Mouse (Mus musculus) c-Kit-positive CD71-negative TER-119-negative erythroid progenitor cells, embryonic 14.5 days (primary cell): ENCODE results near the gene Gm6217.
"Not testable (repeated sequence)": the region's sequence is repeated elsewhere in the genome, so short reads cannot be mapped to it uniquely, and the experiment has no call there.

Source experiments
- DNase-seq: peaks from one replicate; pipeline ENCODE4 v3.0.0-alpha.2; 2013; ENCODE audit warnings: low read depth

The Gm6217 gene

DNA sequence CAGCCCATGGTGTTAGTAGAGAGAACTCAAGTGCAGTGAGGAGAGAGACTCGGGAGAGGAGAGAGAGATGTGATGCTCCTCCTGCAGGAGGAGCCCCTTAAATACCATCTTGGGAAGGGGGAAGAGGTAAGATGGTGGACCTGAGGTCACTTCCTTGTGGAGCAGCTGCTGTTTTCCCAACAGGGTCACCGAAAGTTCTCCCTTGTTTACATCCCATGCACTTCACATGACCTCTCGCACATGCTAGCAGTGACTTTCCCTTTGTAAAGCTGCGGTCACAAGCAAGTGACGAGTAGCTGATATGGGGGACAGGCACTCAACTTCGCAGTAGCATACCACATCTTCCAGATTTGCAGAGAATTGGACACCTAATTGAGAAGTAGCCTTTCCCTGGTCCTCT is at the start of gene Gm6217:
Gene Gm6217, minus strand, starts transcription at position 74 of the 400 bp plus-strand sequence.
- DNase-seq, result not testable (repeated sequence)

DNA sequence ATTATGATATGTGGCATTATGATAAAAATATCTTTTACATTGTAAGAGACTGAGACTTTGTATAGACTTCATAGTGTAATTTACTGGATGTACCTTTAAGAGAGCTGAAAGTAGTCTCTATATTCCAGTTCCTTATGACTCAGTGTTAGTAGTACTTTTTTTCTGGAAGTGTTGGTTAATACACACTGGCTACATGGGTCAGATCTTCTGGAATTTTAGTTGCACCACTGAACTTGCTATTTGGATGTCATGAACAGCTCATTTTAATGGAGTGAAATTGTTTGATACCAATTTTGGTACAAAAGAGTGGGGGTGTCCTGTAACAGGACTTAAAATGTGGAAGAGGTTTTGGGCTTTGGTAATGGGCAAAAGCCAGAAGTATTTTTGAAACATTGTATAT is 46.6 kb upstream of the Gm6217 start:
- no peak for DNase-seq

DNA sequence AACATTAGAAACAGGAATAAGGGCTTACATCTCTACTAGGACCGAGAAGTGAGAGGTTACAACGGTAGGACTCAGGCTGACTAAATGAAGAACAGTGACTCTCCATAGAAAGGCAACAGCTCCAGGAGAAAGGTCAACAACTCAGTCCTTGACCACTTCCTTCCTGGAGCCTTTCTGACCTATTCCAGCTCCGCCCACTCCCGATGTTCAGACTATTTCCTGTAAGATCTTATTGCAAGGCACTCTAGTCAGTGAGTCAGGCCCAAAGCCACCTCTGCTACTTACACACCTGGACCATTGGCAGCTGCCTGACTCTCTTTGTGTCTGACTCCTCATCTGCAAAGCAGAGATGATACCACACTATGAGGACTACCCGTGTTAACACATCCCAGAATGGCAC is 44.6 kb upstream of the Gm6217 start:
- no peak for DNase-seq

DNA sequence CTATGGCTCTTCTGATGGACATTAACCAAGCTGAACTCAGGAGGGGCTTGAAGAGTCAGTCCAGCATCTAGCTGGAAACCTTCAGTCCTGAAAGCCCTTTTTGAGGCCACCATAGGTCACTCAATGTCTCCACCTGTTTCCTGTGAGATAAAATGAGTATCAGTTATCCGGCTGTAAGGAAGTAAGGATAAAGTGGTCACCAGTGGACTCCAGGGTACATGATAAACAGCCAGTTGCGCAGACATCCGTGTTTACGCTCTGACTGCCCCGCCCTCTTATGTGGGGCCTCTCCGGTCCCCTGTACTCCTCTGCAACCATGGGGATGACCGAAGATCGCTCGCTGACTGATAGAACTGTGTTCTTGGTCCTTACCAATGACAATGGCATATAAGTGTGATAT is 43.1 kb upstream of the Gm6217 start:
- no peak for DNase-seq

DNA sequence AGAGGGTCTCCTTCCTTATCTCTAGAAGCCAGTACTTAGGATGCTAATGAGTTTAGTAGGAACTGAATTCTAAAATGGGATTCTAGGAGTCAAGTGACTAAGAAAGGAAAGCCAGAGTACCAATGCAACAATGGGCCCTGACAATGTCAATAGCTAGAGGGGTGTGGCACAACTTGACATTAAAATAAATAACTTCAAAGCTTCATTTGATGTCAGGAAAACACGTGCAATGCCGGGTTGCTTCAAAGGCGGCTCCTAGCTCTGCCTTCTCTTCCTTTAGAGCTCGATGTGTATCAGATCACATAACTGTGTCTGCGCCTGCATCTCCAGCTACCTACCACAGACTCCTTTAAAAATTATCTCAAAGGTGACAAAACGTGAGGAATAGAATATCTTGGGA is 42.7 kb upstream of the Gm6217 start:
- no peak for DNase-seq

DNA sequence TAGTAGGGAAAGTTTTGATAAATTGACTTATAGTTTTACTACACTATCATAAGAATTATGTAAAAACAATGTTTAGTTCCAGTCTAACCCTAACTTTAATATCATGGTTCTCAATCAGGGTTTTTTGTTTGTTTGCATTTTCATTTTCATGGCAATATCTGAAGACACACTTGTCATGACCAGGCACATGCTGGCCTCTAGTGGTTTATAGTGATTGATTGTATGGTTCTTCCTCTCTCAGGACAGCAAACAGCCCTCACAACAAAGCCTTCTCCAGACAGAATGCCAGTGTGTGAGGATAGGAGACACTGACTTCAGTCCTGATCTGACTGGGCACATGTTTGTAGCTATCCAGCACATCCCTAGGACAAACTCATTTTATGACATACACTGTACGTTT is 42.0 kb upstream of the Gm6217 start:
- no peak for DNase-seq

DNA sequence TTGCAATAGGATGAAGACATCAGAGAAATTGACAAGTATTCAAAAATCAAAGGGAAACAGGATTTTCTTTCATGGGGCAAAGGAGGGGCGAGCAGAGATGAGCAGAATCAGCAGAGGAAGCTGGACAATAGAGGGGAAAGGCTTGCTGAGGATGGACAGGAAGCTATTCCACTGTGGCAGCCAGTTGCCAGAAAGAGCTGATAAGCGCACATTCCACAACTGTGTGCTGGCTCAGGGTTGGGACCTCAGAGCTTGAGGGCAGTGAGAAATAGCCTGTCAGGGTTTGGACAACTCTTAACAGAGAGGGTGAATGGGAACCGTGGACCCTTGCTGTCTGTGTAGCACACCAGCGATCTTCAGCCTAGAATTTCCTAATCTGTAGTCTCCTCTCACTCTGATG is 40.8 kb upstream of the Gm6217 start:
- DNase-seq, result no peak

DNA sequence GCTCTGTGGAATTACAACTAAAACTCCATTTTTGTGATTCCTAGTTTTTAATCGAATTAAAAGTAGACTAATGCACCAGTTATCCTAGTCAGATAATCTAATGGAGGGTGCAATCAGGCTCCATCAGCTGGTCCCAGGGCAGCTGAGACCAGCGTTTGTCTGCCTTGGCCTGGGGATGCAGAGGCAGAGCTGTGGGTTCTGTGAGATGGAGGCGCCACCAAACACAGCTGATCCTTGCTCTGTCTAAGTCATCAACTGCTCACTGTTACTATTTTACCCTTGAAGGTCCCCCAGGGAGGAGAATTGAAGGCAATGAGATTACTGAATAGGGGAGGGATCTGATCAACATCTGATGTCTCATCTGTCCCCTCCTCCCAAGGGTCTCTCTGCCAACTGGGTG is 35.2 kb upstream of the Gm6217 start:
- DNase-seq, result no peak

DNA sequence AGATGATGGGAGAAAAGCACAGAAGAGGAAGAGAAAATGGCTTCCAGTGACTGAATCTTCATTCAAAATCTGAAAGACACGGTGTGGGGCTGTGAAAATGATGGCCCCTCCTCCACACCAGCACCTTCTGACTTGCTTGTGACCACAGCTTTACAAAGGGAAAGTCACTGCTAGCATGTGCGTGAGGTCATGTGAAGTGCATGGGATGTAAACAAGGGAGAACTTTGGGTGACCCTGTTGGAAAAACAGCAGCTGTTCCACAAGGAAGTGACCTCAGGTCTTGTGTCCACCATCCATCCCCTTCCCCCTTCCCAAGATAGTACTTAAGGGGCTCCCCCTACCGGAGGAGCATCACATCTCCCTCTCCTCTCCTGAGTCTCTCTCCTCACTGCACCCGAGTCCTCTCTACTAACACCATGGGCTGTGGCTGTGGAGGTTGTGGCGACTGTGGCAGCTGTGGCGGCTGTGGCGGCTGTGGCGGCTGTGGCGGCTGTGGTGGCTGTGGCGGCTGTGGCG is 28.7 kb upstream of the Gm6217 start, which contains the start of gene Gm47955:
Gene Gm47955, plus strand, starts transcription at position 417 of the 516 bp plus-strand sequence.
- DNase-seq, result no peak

DNA sequence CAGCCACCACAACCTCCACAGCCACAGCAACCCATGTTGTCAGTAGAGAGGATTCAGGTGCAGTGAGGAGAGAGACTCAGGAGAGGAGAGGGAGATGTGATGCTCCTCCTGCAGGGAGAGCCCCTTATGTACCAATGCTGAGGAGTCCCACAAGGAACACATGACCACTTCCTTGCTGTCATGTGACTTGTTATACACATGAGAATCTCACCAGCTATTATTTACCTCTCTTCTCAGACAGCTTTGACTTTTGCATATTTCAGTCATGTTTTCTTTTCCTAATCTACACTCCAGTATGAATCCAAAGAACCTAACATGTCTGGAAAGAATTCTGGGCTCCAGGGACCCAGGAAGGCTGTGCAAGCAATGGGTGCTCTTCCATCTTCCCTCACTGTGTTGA is 24.7 kb upstream of the Gm6217 start, which contains the start of gene Gm7544:
Gene Gm7544, minus strand, starts transcription at position 101 of the 400 bp plus-strand sequence.
- not testable (repeated sequence) for DNase-seq

DNA sequence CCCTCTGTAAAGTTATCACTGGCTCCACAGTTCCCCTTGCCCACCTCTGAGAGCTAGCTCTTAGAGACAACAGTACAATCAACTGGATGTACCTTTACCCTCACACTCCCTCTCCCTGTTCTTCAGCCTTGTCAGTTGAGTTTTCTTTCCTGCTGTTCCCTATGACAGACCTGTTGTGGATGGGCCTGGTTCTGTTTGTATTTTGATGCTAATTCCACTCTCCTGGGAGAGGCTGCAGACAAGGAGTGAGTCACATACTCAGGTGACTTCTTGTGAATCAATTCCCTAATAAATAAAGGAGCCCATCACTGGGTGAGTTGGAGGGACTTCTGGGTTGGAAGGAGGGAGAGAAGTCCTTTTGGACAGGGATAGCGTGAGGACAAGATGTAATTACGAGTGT is 17.4 kb upstream of the Gm6217 start:
- DNase-seq, result no peak

DNA sequence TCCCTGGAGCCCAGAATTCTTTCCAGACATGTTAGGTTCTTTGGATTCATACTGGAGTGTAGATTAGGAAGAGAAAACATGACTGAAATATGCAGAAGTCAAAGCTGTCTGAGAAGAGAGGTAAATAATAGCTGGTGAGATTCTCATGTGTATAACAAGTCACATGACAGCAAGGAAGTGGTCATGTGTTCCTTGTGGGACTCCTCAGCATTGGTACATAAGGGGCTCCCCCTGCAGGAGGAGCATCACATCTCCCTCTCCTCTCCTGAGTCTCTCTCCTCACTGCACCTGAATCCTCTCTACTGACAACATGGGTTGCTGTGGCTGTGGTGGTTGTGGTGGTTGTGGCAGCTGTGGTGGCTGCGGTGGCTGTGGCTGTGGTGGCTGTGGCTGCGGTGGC is 14.8 kb upstream of the Gm6217 start:
- DNase-seq, result not testable (repeated sequence)

DNA sequence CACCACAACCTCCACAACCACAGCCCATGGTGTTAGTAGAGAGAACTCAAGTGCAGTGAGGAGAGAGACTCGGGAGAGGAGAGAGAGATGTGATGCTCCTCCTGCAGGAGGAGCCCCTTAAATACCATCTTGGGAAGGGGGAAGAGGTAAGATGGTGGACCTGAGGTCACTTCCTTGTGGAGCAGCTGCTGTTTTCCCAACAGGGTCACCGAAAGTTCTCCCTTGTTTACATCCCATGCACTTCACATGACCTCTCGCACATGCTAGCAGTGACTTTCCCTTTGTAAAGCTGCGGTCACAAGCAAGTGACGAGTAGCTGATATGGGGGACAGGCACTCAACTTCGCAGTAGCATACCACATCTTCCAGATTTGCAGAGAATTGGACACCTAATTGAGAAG is 12.1 kb upstream of the Gm6217 start, which contains the start of gene A030003K21Rik:
Gene A030003K21Rik, minus strand, starts transcription at position 94 of the 400 bp plus-strand sequence.
- not testable (repeated sequence) for DNase-seq

DNA sequence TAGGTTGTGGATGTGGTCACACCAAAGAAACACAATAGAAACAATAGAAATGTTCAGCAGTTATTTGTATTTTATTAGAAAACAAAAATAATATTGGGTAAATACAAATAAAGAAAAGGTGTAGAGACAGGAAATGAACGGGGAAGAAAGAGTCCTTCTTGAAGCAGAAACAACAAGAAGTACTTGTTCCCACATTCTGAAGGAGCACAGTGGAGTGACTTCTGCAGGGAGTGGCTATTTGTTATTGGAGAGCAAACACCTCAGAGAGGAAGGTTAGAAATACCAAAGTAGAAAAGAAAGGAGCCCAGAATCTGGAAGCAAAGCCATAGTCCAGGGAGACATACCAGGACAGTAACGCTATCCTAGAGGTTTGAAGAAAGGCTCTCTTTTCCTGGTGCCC is 11.3 kb upstream of the Gm6217 start:
- not testable (repeated sequence) for DNase-seq

DNA sequence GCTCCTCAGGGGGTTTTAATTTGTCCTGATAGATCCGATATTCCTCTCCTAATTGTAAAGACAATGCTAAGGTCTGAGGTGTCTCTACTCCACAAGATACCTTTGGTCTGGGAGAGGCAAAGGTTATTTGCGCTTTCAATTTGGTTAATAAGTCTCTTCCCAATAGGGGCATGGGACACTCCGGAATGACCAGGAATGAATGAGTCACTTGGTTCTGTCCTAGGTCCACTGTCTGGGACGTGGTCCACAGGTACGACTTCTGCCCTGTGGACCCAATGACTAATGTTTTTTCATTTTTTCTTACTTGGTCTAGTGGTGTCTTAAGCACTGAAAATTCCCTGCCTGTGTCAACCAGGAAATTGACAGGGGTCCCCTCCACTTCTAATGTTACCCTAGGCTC is 7.5 kb upstream of the Gm6217 start:
- DNase-seq, result no peak

DNA sequence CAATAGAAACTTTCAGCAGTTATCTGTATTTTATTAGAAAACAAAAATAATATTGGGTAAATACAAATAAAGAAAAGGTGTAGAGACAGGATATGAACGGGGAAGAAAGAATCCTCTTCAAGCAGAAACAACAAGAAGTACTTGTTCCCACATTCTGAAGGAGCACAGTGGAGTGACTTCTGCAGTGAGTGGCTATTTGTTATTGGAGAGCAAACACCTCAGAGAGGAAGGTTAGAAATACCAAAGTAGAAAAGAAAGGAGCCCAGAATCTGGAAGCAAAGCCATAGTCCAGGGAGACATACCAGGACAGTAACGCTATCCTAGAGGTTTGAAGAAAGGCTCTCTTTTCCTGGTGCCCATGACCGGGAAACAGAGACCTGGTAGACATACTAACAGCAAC is 641 bp downstream of the Gm6217 start:
- not testable (repeated sequence) for DNase-seq

DNA sequence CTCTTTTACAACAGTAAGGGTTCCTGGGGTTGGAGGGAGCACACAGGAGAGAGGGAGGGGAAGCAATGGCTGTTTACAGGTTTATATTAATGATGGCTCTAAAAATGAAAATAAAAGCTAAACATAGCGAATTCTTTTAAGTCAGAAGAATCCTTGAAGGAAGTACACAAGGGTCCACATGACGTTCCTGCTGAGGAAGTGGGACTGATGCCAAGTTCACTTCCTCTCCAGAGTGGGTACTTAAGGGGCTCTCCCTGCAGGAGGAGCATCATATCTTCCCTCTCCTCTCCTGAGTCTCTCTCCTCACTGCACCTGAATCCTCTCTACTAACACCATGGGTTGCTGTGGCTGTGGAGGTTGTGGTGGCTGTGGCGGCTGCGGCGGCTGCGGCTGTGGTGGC is 6.5 kb downstream of the Gm6217 start, which contains the start of gene A030014E15Rik:
Gene A030014E15Rik, plus strand, starts transcription at position 268 of the 400 bp plus-strand sequence.
- no peak for DNase-seq

DNA sequence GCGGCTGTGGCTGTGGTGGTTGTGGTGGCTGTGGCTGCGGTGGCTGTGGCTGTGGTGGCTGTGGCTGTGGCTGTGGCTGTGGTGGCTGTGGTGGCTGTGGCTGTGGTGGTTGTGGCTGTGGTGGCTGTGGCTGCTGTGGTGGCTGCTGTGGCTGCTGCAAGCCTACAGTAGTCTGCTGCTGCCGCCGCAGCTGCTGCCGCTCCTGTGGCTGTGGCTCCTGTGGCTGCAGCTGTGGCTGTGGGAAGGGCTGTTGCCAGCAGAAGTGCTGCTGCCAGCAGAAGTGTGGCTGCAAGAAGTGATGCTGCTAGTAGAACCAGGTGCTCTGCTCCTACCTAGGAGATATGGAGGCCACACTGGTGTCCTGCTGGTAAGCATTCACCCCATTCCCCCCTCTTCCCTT is 17.8 kb downstream of the Gm6217 start:
- not testable (repeated sequence) for DNase-seq

DNA sequence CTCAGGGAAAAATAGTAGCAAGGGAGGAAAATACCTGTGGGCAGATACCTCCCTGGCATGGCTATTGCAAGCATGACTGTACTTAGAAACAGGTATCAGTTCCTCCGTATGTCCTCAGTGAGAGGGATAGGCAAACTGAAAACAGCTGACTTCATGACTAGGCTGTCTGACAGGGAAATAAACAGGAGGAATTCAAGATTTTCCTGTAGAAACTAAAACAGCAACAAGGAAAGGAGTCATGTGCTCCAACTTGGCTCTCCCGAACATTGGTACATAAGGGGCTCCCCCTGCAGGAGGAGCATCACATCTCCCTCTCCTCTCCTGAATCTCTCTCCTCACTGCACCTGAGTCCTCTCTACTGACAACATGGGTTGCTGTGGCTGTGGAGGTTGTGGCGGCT is 18.2 kb downstream of the Gm6217 start, which contains the start of gene A030005L19Rik:
Gene A030005L19Rik, plus strand, starts transcription at position 301 of the 400 bp plus-strand sequence.
- DNase-seq, result no peak

DNA sequence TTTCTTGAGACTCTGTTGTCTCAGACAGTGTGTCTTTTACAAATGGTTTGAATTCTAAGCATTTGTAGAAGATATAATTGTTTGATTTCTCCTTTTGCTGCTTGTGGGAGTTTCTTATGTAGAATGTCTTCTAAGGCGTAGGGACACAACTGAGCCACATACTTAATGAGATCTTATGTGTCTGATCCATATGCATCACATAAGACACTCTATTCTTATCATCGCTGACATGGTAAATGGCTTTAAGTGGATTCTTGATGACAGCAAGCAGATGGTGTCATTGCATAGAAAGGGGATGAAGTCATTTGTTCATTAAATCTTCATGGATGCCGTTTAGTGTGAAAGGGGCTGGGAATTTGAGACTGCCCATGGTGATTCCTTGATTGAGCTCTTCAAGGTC is 25.3 kb downstream of the Gm6217 start:
- no peak for DNase-seq

DNA sequence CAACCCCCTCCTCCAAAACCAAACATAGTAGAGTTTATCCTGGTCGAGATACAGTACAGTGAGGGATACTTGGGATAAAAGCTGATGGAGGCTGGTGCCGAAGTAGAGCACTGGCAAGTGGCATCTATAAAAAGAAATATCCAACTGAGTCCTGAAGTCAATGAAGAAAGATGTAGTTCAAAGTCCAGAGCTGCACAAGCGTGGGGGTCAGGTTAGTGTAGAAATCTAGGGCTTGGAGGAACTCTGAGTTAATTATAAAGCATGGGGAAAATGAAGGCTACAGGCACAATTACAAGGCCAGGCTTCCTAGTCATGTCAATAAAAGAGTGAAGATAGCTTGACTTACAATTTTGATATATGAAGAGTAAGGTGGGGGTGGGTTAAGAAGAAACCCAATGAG is 30.0 kb downstream of the Gm6217 start:
- no peak for DNase-seq

DNA sequence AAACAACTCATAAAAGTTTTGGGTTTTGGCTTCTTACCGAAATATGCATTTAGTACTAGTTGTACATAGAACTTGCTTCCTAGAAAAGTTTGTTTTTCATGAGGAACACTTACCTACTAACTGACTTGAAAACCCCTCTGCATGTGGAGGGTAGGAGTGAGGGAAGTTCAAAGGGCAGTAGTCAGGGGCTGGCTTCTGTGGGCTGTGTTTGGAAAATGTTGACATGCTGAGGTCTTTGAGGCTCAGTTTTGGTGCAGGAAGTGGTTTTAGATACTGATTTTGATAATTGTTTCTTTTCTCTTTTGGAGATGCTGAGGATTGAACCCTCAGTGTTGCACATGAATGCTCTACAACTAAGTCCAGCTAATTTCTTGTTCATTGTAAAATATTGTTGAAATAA is 30.6 kb downstream of the Gm6217 start:
- DNase-seq, result no peak

DNA sequence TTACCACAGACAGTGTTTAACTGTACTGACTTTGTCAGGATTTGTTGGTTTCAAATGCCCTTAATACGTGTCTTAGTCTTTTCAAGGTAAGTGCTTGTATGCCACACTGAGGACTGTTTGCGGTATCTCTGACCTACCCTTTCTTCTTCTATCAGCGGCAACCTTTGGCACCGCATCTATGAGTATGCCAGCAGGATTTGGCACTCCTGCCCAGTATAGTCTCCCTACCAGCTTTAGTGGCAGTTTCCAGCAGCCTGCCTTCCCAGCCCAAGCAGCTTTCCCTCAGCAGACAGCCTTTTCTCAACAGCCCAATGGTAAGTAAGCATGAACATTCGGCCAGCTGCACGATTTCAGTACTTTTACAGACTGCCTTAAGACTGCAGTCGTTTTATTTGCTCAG is 37.9 kb downstream of the Gm6217 start:
- no peak for DNase-seq
